Mouse (Mus musculus) lung, adult 2 months (tissue): ENCODE results near the gene Zmpste24.

ENCODE experiments used
- CTCF ChIP-seq: fragments of 200-500 bp; IDR thresholded peaks from 2 replicates; pipeline ENCODE4 v1.5.1; 2011; ENCODE audit warnings: mild to moderate bottlenecking, low read length, control low read depth; ENCODE audit not compliant: insufficient read depth
- POLR2A ChIP-seq: fragments of 200-500 bp; IDR thresholded peaks from 2 replicates; pipeline ENCODE4 v1.6.1; 2011; ENCODE audit warnings: low read depth, mild to moderate bottlenecking, control low read depth, low read length, borderline replicate concordance; ENCODE audit errors: extremely low read depth

- TF ChIP-seq POLR2A (no peak), CTCF (no peak)
Observed at GRCm38 (mm10) chr4:121025681-121026080, 72.4 kb downstream of the Zmpste24 start.
